8 mouse cellular contexts compared by ENCODE assay signal in the genomic region with DNA sequence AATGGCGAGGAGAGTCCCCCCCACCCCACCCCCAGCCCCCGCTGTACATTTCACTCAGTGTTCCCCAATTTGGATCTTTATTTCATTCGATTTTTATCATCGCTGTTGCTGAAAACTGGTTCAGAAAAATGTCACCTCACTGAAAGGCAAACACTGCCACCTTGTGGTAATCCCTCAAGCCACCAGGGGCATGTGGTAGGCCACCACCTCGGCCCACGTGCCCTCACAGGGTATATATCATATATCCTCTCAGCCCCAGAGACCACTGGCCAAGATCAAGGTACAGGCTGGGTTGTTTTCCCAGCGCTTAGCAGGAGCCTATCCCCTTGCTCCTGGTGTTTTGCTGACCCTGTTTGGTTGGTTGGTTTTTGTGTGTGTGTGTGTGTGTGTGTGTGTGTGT. TPM values are rescaled to one million over a fixed set of nuclear protein-coding genes. Genes with fewer than 3 reads are reported as not detected.
A peak's percentile ranks its signal among the peaks of the same experiment; 100 is the strongest.
DNase-seq lines count a peak whose midpoint lies in the region; ATAC-seq and TF ChIP-seq lines count a peak whose summit lies in the region.

No protein-coding gene starts in this region.

- no peak overlapping the region for H3K4me3 ChIP-seq in bone marrow, adult 2 months (replicated peaks; ENCODE audit: control insufficient read depth, low read depth, low read length)
- no peak overlapping the region for H3K4me3 ChIP-seq in forebrain, embryonic 11.5 days (ENCODE audit: low read depth, low read length)
- no peak overlapping the region for H3K4me3 ChIP-seq in intestine, postnatal 0 days (ENCODE audit: low read depth, low read length)
- H3K4me3 ChIP-seq in liver, postnatal 0 days (ENCODE audit: low read depth, low read length): no peak overlapping the region

- no peak for TF ChIP-seq POLR2A in bone marrow, adult 2 months (IDR thresholded peaks at IDR 0.05; ENCODE audit: borderline replicate concordance, control insufficient read depth, low read depth, low read length)

- H3K4me1 ChIP-seq in bone marrow, adult 2 months (ENCODE audit: control insufficient read depth, insufficient read depth, low read length): no peaks in the 10 kb centered on the region
- H3K4me1 ChIP-seq in forebrain, embryonic 11.5 days (replicated peaks; ENCODE audit: control insufficient read depth, insufficient read depth, low read length): no peaks in the 10 kb centered on the region
- no peaks in the 10 kb centered on the region for H3K4me1 ChIP-seq in intestine, postnatal 0 days (replicated peaks; ENCODE audit: control insufficient read depth, insufficient read depth, low read length)
- no peaks in the 10 kb centered on the region; the same call in 1 of the 2 replicates for H3K4me1 ChIP-seq in liver, postnatal 0 days (ENCODE audit: insufficient read depth)

- no peaks in the 10 kb centered on the region for H3K27me3 ChIP-seq in forebrain, embryonic 11.5 days (ENCODE audit: control insufficient read depth, insufficient read depth, low read length)
- H3K27me3 ChIP-seq in intestine, postnatal 0 days (replicated peaks; ENCODE audit: control insufficient read depth, insufficient read depth, low read length): no peaks in the 10 kb centered on the region
- no peaks in the 10 kb centered on the region for H3K27me3 ChIP-seq in liver, postnatal 0 days (ENCODE audit: insufficient read depth, low read length)

- TF ChIP-seq EP300 in liver, postnatal 0 days (IDR thresholded peaks at IDR 0.05; ENCODE audit: low read depth): no peak

- ATAC-seq in forebrain, embryonic 11.5 days (replicated peaks; ENCODE audit: low FRiP score): no peak
- 0 out of 2 replicates have a peak, but pooled peaks have one; percentile 29 for ATAC-seq in intestine, postnatal 0 days
- peak; percentile 64 for ATAC-seq in liver, postnatal 0 days

- no peak overlapping the region for H3K4me2 ChIP-seq in forebrain, embryonic 11.5 days (ENCODE audit: low read depth, low read length, severe bottlenecking)
- no peak overlapping the region for H3K4me2 ChIP-seq in intestine, postnatal 0 days (replicated peaks; ENCODE audit: low read depth)
- no peak overlapping the region for H3K4me2 ChIP-seq in liver, postnatal 0 days (ENCODE audit: low read depth, low read length)

- no peak overlapping the region for H3K27ac ChIP-seq in bone marrow, adult 2 months (ENCODE audit: control insufficient read depth, insufficient read depth, low read depth, low read length, poor library complexity)
- no peak overlapping the region for H3K27ac ChIP-seq in forebrain, embryonic 11.5 days (ENCODE audit: low read depth, low read length)
- H3K27ac ChIP-seq in intestine, postnatal 0 days (ENCODE audit: low read depth, low read length): no peak overlapping the region
- H3K27ac ChIP-seq in liver, postnatal 0 days (ENCODE audit: low read depth): no peak overlapping the region

- peak; percentile 91 for TF ChIP-seq CTCF in bone marrow, adult 2 months (IDR thresholded peaks at IDR 0.05; ENCODE audit: control insufficient read depth, insufficient read depth, low read length)
- peak; percentile 87 for TF ChIP-seq CTCF in intestine, postnatal 0 days (IDR thresholded peaks at IDR 0.05; ENCODE audit: low read depth)
- TF ChIP-seq CTCF in liver, postnatal 0 days (IDR thresholded peaks at IDR 0.05; ENCODE audit: low read depth): peak; percentile 86

- no peaks in the 10 kb centered on the region; the same call in 1 of the 2 replicates for H3K9me3 ChIP-seq in forebrain, embryonic 11.5 days (ENCODE audit: control insufficient read depth, low read length)
- H3K9me3 ChIP-seq in intestine, postnatal 0 days (ENCODE audit: control insufficient read depth): no peaks in the 10 kb centered on the region
- H3K9me3 ChIP-seq in liver, postnatal 0 days (ENCODE audit: low read length): peaks cover 3% of the 10 kb centered on the region; the same call in 1 of the 2 replicates

- 9% methylated on average over 7 of the region's 7 CpGs for WGBS in bone marrow, adult 2 months
- WGBS in forebrain, embryonic 11.5 days: 37% methylated on average over 7 of the region's 7 CpGs
- WGBS in intestine, postnatal 0 days: 21% methylated on average over 7 of the region's 7 CpGs
- 15% methylated on average over 7 of the region's 7 CpGs for WGBS in liver, postnatal 0 days (ENCODE audit: insufficient replicate concordance)

- H3K36me3 ChIP-seq in forebrain, embryonic 11.5 days (ENCODE audit: control insufficient read depth, insufficient read depth, low read length): no peaks in the 10 kb centered on the region
- no peaks in the 10 kb centered on the region for H3K36me3 ChIP-seq in intestine, postnatal 0 days (ENCODE audit: control insufficient read depth, insufficient read depth)
- no peaks in the 10 kb centered on the region for H3K36me3 ChIP-seq in liver, postnatal 0 days (replicated peaks; ENCODE audit: insufficient read depth, low read length)

- peak; percentile 31 for DNase-seq in 3134 (ENCODE audit: extremely low read depth, insufficient read length, low spot score)
- DNase-seq in 3T3-L1 (ENCODE audit: low read depth, low spot score): peak; percentile 79
- DNase-seq in forebrain, embryonic 11.5 days (ENCODE audit: low spot score): peak; percentile 78
- DNase-seq in liver, postnatal 0 days: peak; percentile 76
- peak; percentile 83 for DNase-seq in retina, embryonic 14.5 days (ENCODE audit: low spot score)
- no peak for DNase-seq in ovary, postnatal 10 days (ENCODE audit: low spot score)

- no peak overlapping the region for H3K9ac ChIP-seq in forebrain, embryonic 11.5 days (ENCODE audit: low read length)
- H3K9ac ChIP-seq in intestine, postnatal 0 days (ENCODE audit: low read depth, low read length): no peak overlapping the region
- no peak overlapping the region for H3K9ac ChIP-seq in liver, postnatal 0 days (replicated peaks)

RNA-seq across cellular contexts. Expression of gene Ccdc114, which starts 11.2 kb away (rescaled TPM):
- polyA plus RNA-seq in bone marrow, adult 2 months (2011; ENCODE audit: insufficient read depth, insufficient read length, low replicate concordance, missing spikeins): 1.7 and 5.7 TPM in 2 replicates
- 2.4 and 3.1 TPM in 2 replicates for polyA plus RNA-seq in forebrain, embryonic 11.5 days (2014; fragmentation: Nextera tagmentation; extraction: Ambion mirVana)
- 2.9 and 3.3 TPM in 2 replicates for polyA plus RNA-seq in intestine, postnatal 0 days (2015; fragmentation: Nextera tagmentation; extraction: Ambion mirVana)
- polyA plus RNA-seq in liver, postnatal 0 days (2015; fragmentation: Nextera tagmentation; extraction: Ambion mirVana): 0.64 and 1.2 TPM in 2 replicates

RNA-seq across cellular contexts. Expression of gene Emp3, which starts 13.9 kb away (rescaled TPM):
- polyA plus RNA-seq in bone marrow, adult 2 months (2011; ENCODE audit: insufficient read depth, insufficient read length, low replicate concordance, missing spikeins): 53.4 and 121 TPM in 2 replicates
- 15.2 and 20.6 TPM in 2 replicates for polyA plus RNA-seq in forebrain, embryonic 11.5 days (2014; fragmentation: Nextera tagmentation; extraction: Ambion mirVana)
- polyA plus RNA-seq in intestine, postnatal 0 days (2015; fragmentation: Nextera tagmentation; extraction: Ambion mirVana): 82.4 and 83.3 TPM in 2 replicates
- polyA plus RNA-seq in liver, postnatal 0 days (2015; fragmentation: Nextera tagmentation; extraction: Ambion mirVana): 56.0 and 57.7 TPM in 2 replicates

RNA-seq across cellular contexts. Expression of gene Tmem143, which starts 38.4 kb away (rescaled TPM):
- 3.6 and 9.6 TPM in 2 replicates for polyA plus RNA-seq in bone marrow, adult 2 months (2011; ENCODE audit: insufficient read depth, insufficient read length, low replicate concordance, missing spikeins)
- 2.6 and 3.2 TPM in 2 replicates for polyA plus RNA-seq in forebrain, embryonic 11.5 days (2014; fragmentation: Nextera tagmentation; extraction: Ambion mirVana)
- polyA plus RNA-seq in intestine, postnatal 0 days (2015; fragmentation: Nextera tagmentation; extraction: Ambion mirVana): 6.8 and 7.4 TPM in 2 replicates
- 3.5 and 4.3 TPM in 2 replicates for polyA plus RNA-seq in liver, postnatal 0 days (2015; fragmentation: Nextera tagmentation; extraction: Ambion mirVana)

RNA-seq across cellular contexts. Expression of gene Syngr4, which starts 38.6 kb away (rescaled TPM):
- not detected in 2 replicates for polyA plus RNA-seq in bone marrow, adult 2 months (2011; ENCODE audit: insufficient read depth, insufficient read length, low replicate concordance, missing spikeins)
- polyA plus RNA-seq in forebrain, embryonic 11.5 days (2014; fragmentation: Nextera tagmentation; extraction: Ambion mirVana): 1.1 and 2.1 TPM in 2 replicates
- 0.72 and 0.75 TPM in 2 replicates for polyA plus RNA-seq in intestine, postnatal 0 days (2015; fragmentation: Nextera tagmentation; extraction: Ambion mirVana)
- 0.70 and 0.71 TPM in 2 replicates for polyA plus RNA-seq in liver, postnatal 0 days (2015; fragmentation: Nextera tagmentation; extraction: Ambion mirVana)

RNA-seq across cellular contexts. Expression of gene Grin2d, which starts 56.9 kb away (rescaled TPM):
- 0.97 and 2.5 TPM in 2 replicates for polyA plus RNA-seq in bone marrow, adult 2 months (2011; ENCODE audit: insufficient read depth, insufficient read length, low replicate concordance, missing spikeins)
- 0.16 and 0.31 TPM in 2 replicates for polyA plus RNA-seq in forebrain, embryonic 11.5 days (2014; fragmentation: Nextera tagmentation; extraction: Ambion mirVana)
- polyA plus RNA-seq in intestine, postnatal 0 days (2015; fragmentation: Nextera tagmentation; extraction: Ambion mirVana): 0.66 and 1.1 TPM in 2 replicates
- polyA plus RNA-seq in liver, postnatal 0 days (2015; fragmentation: Nextera tagmentation; extraction: Ambion mirVana): 0.02 and 0.05 TPM in 2 replicates
